Mouse (Mus musculus) WW6 (cell line): ENCODE results near the gene Isg20l2.
A peak's percentile ranks its signal among the peaks of the same experiment; 100 is the strongest.

Experiments used
- DNase-seq: peaks from one replicate; pipeline ENCODE4 v3.0.0-alpha.2; 2013; ENCODE audit warnings: low read depth, low spot score

Isg20l2 gene

GRCm38 (mm10) chr3:87947056-87947810, 17.1 kb downstream of the Isg20l2 start:
- no peak for DNase-seq

- DNase-seq, result no peak
Observed at GRCm38 (mm10) chr3:87947811-87948199, 17.7 kb downstream of the Isg20l2 start.

GRCm38 (mm10) chr3:87948378-87949265, 18.5 kb downstream of the Isg20l2 start, which contains the start of gene Crabp2:
Gene Crabp2, plus strand, starts transcription at chr3:87948666.
- DNase-seq, result no peak

- DNase-seq, result no peak
Observed at GRCm38 (mm10) chr3:87949266-87949954, 19.3 kb downstream of the Isg20l2 start.

GRCm38 (mm10) chr3:87949955-87950515, 19.9 kb downstream of the Isg20l2 start:
- DNase-seq, result no peak

GRCm38 (mm10) chr3:87951946-87952345, 21.8 kb downstream of the Isg20l2 start:
- DNase-seq, result no peak

- no peak for DNase-seq
Observed at GRCm38 (mm10) chr3:87952440-87952839, 22.3 kb downstream of the Isg20l2 start.

- DNase-seq, result no peak
Observed at GRCm38 (mm10) chr3:87958056-87958455, 27.9 kb downstream of the Isg20l2 start.

GRCm38 (mm10) chr3:87958476-87958875, 28.4 kb downstream of the Isg20l2 start:
- DNase-seq, result no peak

GRCm38 (mm10) chr3:87958967-87959366, 28.9 kb downstream of the Isg20l2 start:
- DNase-seq, result no peak

- no peak for DNase-seq
Observed at GRCm38 (mm10) chr3:87959371-87959770, 29.3 kb downstream of the Isg20l2 start.

- no peak for DNase-seq
Observed at GRCm38 (mm10) chr3:87960191-87960585, 30.1 kb downstream of the Isg20l2 start.

GRCm38 (mm10) chr3:87960586-87961191, 30.6 kb downstream of the Isg20l2 start:
- peak; percentile 90 for DNase-seq

GRCm38 (mm10) chr3:87970184-87970938, 40.2 kb downstream of the Isg20l2 start:
- DNase-seq, result no peak

- DNase-seq, result peak; percentile 68
Observed at GRCm38 (mm10) chr3:87970939-87971488, 40.9 kb downstream of the Isg20l2 start, which contains the start of gene Nes. Gene Nes, plus strand, starts transcription at chr3:87971078.

- DNase-seq, result no peak
Observed at GRCm38 (mm10) chr3:87971489-87972202, 41.5 kb downstream of the Isg20l2 start.

- DNase-seq, result no peak
Observed at GRCm38 (mm10) chr3:87972203-87972664, 42.1 kb downstream of the Isg20l2 start.

GRCm38 (mm10) chr3:87972776-87973175, 42.7 kb downstream of the Isg20l2 start:
- no peak for DNase-seq
